Mouse (Mus musculus) limb, embryonic 15.5 days (tissue): ENCODE measurements around the gene Itprid2. TPM values are rescaled to one million over a fixed set of nuclear protein-coding genes. Genes with fewer than 3 reads are reported as not detected.
"Not testable (repeated sequence)": the region's sequence is repeated elsewhere in the genome, so short reads cannot be mapped to it uniquely, and the experiment has no call there.

Experiments used
- ATAC-seq: fragments of 200-750 bp; cut with Nextera tagmentation; 2 replicates; pipeline ENCODE4 v1.8.0; 2017; ENCODE audit warnings: low read depth, moderate TSS enrichment; ENCODE audit not compliant: insufficient number of reproducible peaks, low FRiP score, low TSS enrichment
- H3K27ac ChIP-seq: fragments of 300-500 bp; sonication (generic); 2 replicates; pipeline ENCODE4 v1.5.1; 2015; ENCODE audit warnings: moderate library complexity, mild to moderate bottlenecking, inconsistent platforms
- H3K27me3 ChIP-seq: fragments of 300-500 bp; sonication (generic); 2 replicates; pipeline ENCODE4 v1.6.1; 2015; ENCODE audit warnings: inconsistent platforms
- H3K36me3 ChIP-seq: fragments of 300-500 bp; sonication (generic); 2 replicates; pipeline ENCODE4 v1.6.1; 2015; ENCODE audit warnings: inconsistent platforms
- H3K4me1 ChIP-seq: fragments of 300-500 bp; sonication (generic); 2 replicates; pipeline ENCODE4 v1.6.1; 2015; ENCODE audit warnings: inconsistent platforms
- H3K4me2 ChIP-seq: fragments of 300-500 bp; sonication (generic); 2 replicates; pipeline ENCODE4 v1.6.1; 2015; ENCODE audit warnings: mild to moderate bottlenecking, inconsistent platforms
- H3K4me3 ChIP-seq: fragments of 300-500 bp; sonication (generic); 2 replicates; pipeline ENCODE4 v1.5.1; 2015; ENCODE audit warnings: mild to moderate bottlenecking, inconsistent platforms
- H3K9ac ChIP-seq: fragments of 300-500 bp; sonication (generic); 2 replicates; pipeline ENCODE4 v1.6.1; 2015; ENCODE audit warnings: inconsistent platforms
- H3K9me3 ChIP-seq: fragments of 300-500 bp; sonication (generic); 2 replicates; pipeline ENCODE4 v1.6.1; 2016; ENCODE audit warnings: inconsistent platforms
- WGBS: fragments of 180-500 bp; shearing (Covaris S2); methylation state at CpG from one replicate; pipeline ENCODE4 v1.1.7; 2015; 5-methylcytosine and 5-hydroxymethylcytosine counted together
- polyA plus RNA-seq: library from polyadenylated mRNA; unstranded; fragments of >200 nt; fragmentation: Nextera tagmentation; extraction: Ambion mirVana; gene quantifications from 2 replicates; pipeline ENCODE4 v1.2.1, GENCODE M21; 2015

The Itprid2 gene
- polyA plus RNA-seq: 11.0 and 13.5 TPM in 2 replicates

- Histone ChIP-seq H3K4me2 (peak within 1 kb of the TSS; percentile 74), H3K4me1 (peaks cover 11% of the 10 kb centered on the region), H3K9ac (peak within 1 kb of the TSS; percentile 83), H3K27me3 (no peaks in the 10 kb centered on the region), H3K27ac (peak within 1 kb of the TSS; percentile 88), H3K4me3 (peak within 1 kb of the TSS; percentile 91), H3K9me3 (no peaks in the 10 kb centered on the region), H3K36me3 (no peaks in the 10 kb centered on the region)
- 4% methylated on average over 39 of the region's 46 CpGs for WGBS
- ATAC-seq: peak; percentile 100
These were observed at the start of gene Itprid2 for GRCm38 (mm10) chr2:79634528-79635400. Gene Itprid2, plus strand, starts transcription at chr2:79635352.

GRCm38 (mm10) chr2:79596177-79596576, 39.0 kb upstream of the Itprid2 start:
- H3K4me2 ChIP-seq: no peak overlapping the region
- no peak overlapping the region for H3K9ac ChIP-seq
- no peaks in the 10 kb centered on the region for H3K9me3 ChIP-seq
- H3K27ac ChIP-seq: no peak overlapping the region
- 72% methylated on average over 2 of the region's 2 CpGs for whole genome bisulfite sequencing
- no peak for ATAC-seq
- H3K27me3 ChIP-seq: no peaks in the 10 kb centered on the region
- H3K36me3 ChIP-seq: no peaks in the 10 kb centered on the region
- no peaks in the 10 kb centered on the region for H3K4me1 ChIP-seq
- no peak overlapping the region for H3K4me3 ChIP-seq

- no peak for ATAC-seq
- Histone ChIP-seq H3K9ac (no peak overlapping the region), H3K27me3 (no peaks in the 10 kb centered on the region), H3K27ac (no peak overlapping the region), H3K4me3 (no peak overlapping the region), H3K4me1 (no peaks in the 10 kb centered on the region), H3K36me3 (no peaks in the 10 kb centered on the region), H3K4me2 (no peak overlapping the region), H3K9me3 (no peaks in the 10 kb centered on the region)
These were observed 38.1 kb upstream of the Itprid2 start for GRCm38 (mm10) chr2:79597090-79597489.

GRCm38 (mm10) chr2:79601109-79601508, 34.0 kb upstream of the Itprid2 start:
- H3K27ac ChIP-seq, H3K36me3 ChIP-seq, H3K4me1 ChIP-seq, ATAC-seq, H3K9ac ChIP-seq, H3K27me3 ChIP-seq, H3K4me3 ChIP-seq, H3K4me2 ChIP-seq, H3K9me3 ChIP-seq: not testable (repeated sequence)
- 52% methylated on average over 2 of the region's 2 CpGs for WGBS

- Histone ChIP-seq H3K4me2 (no peak overlapping the region), H3K27ac (no peak overlapping the region), H3K27me3 (no peaks in the 10 kb centered on the region), H3K9me3 (no peaks in the 10 kb centered on the region), H3K4me1 (no peaks in the 10 kb centered on the region), H3K4me3 (no peak overlapping the region), H3K9ac (no peak overlapping the region), H3K36me3 (no peaks in the 10 kb centered on the region)
- no peak for ATAC-seq
- 21% methylated on average over 4 of the region's 4 CpGs for WGBS
These were observed 33.4 kb upstream of the Itprid2 start for GRCm38 (mm10) chr2:79601691-79602116.

- ATAC-seq: no peak
- H3K27ac ChIP-seq: no peak overlapping the region
- H3K4me1 ChIP-seq: no peaks in the 10 kb centered on the region
- H3K36me3 ChIP-seq: no peaks in the 10 kb centered on the region
- no peak overlapping the region for H3K4me2 ChIP-seq
- H3K27me3 ChIP-seq: no peaks in the 10 kb centered on the region
- WGBS: 46% methylated on average over 6 of the region's 6 CpGs
- no peak overlapping the region for H3K9ac ChIP-seq
- H3K4me3 ChIP-seq: no peak overlapping the region
- no peaks in the 10 kb centered on the region for H3K9me3 ChIP-seq
These were observed 32.8 kb upstream of the Itprid2 start for GRCm38 (mm10) chr2:79602306-79602705.

GRCm38 (mm10) chr2:79603363-79603762, 31.8 kb upstream of the Itprid2 start:
- Histone ChIP-seq H3K36me3 (no peaks in the 10 kb centered on the region), H3K27me3 (no peaks in the 10 kb centered on the region), H3K9me3 (no peaks in the 10 kb centered on the region), H3K4me3 (no peak overlapping the region), H3K4me1 (no peaks in the 10 kb centered on the region), H3K27ac (no peak overlapping the region), H3K4me2 (no peak overlapping the region), H3K9ac (no peak overlapping the region)
- 66% methylated on average over 4 of the region's 4 CpGs for WGBS
- no peak for ATAC-seq

GRCm38 (mm10) chr2:79606033-79606432, 29.1 kb upstream of the Itprid2 start:
- no peaks in the 10 kb centered on the region for H3K4me1 ChIP-seq
- H3K27ac ChIP-seq: no peak overlapping the region
- H3K9me3 ChIP-seq: no peaks in the 10 kb centered on the region
- no peaks in the 10 kb centered on the region for H3K36me3 ChIP-seq
- no peak overlapping the region for H3K4me3 ChIP-seq
- H3K9ac ChIP-seq: no peak overlapping the region
- H3K4me2 ChIP-seq: no peak overlapping the region
- ATAC-seq: no peak
- H3K27me3 ChIP-seq: no peaks in the 10 kb centered on the region
- WGBS: 70% methylated on average over 2 of the region's 2 CpGs

GRCm38 (mm10) chr2:79607181-79607580, 28.0 kb upstream of the Itprid2 start:
- no peak overlapping the region for H3K4me2 ChIP-seq
- no peak overlapping the region for H3K27ac ChIP-seq
- no peaks in the 10 kb centered on the region for H3K9me3 ChIP-seq
- no peak overlapping the region for H3K9ac ChIP-seq
- H3K36me3 ChIP-seq: no peaks in the 10 kb centered on the region
- H3K4me1 ChIP-seq: no peaks in the 10 kb centered on the region
- 69% methylated on average over 2 of the region's 2 CpGs for WGBS
- no peak overlapping the region for H3K4me3 ChIP-seq
- H3K27me3 ChIP-seq: no peaks in the 10 kb centered on the region
- no peak for ATAC-seq

- H3K9me3 ChIP-seq: no peaks in the 10 kb centered on the region
- ATAC-seq: no peak
- 82% methylated on average over 8 of the region's 8 CpGs for WGBS
- no peaks in the 10 kb centered on the region for H3K4me1 ChIP-seq
- H3K9ac ChIP-seq: no peak overlapping the region
- H3K4me3 ChIP-seq: no peak overlapping the region
- no peak overlapping the region for H3K4me2 ChIP-seq
- H3K27me3 ChIP-seq: no peaks in the 10 kb centered on the region
- no peak overlapping the region for H3K27ac ChIP-seq
- no peaks in the 10 kb centered on the region for H3K36me3 ChIP-seq
These were observed 26.7 kb upstream of the Itprid2 start for GRCm38 (mm10) chr2:79608301-79609074.

GRCm38 (mm10) chr2:79610894-79611293, 24.3 kb upstream of the Itprid2 start:
- no peak overlapping the region for H3K4me2 ChIP-seq
- 53% methylated on average over 3 of the region's 3 CpGs for WGBS
- no peaks in the 10 kb centered on the region for H3K27me3 ChIP-seq
- H3K4me3 ChIP-seq: no peak overlapping the region
- H3K4me1 ChIP-seq: no peaks in the 10 kb centered on the region
- H3K9ac ChIP-seq: no peak overlapping the region
- no peak for ATAC-seq
- no peaks in the 10 kb centered on the region for H3K36me3 ChIP-seq
- no peak overlapping the region for H3K27ac ChIP-seq
- H3K9me3 ChIP-seq: no peaks in the 10 kb centered on the region

GRCm38 (mm10) chr2:79618145-79618544, 17.0 kb upstream of the Itprid2 start:
- no peaks in the 10 kb centered on the region for H3K4me1 ChIP-seq
- H3K4me2 ChIP-seq: no peak overlapping the region
- no peak for ATAC-seq
- no peaks in the 10 kb centered on the region for H3K9me3 ChIP-seq
- no peak overlapping the region for H3K4me3 ChIP-seq
- no peak overlapping the region for H3K27ac ChIP-seq
- no peak overlapping the region for H3K9ac ChIP-seq
- no peaks in the 10 kb centered on the region for H3K27me3 ChIP-seq
- 82% methylated on average over 2 of the region's 2 CpGs for WGBS
- H3K36me3 ChIP-seq: no peaks in the 10 kb centered on the region
